ENCODE assay signal across 8 mouse cellular contexts in genomic region chr3:88027434-88028186, GRCm38 (mm10). TPM values are rescaled to one million over a fixed set of nuclear protein-coding genes. Genes with fewer than 3 reads are reported as not detected.
A peak's percentile ranks its signal among the peaks of the same experiment; 100 is the strongest.
DNase-seq lines count a peak whose midpoint lies in the region; ATAC-seq lines count a peak whose summit lies in the region.
"Had no signal": no experiment of that assay in that cellular context is flagged by ENCODE, and none has a peak within 500 bp of the region (broad histone marks: within the 10 kb centered on the region; RNA-seq: fewer than 3 reads in every experiment).

Hapln2 (minus strand) TSS chr3:88027583.

- no peaks in the 10 kb centered on the region for H3K36me3 ChIP-seq in kidney, embryonic 14.5 days (ENCODE audit: control insufficient read depth, insufficient read depth, low read length)
- H3K36me3 ChIP-seq: limb, embryonic 13.5 days had no signal

- peaks cover 43% of the 10 kb centered on the region for H3K27me3 ChIP-seq in kidney, embryonic 14.5 days (ENCODE audit: control insufficient read depth, insufficient read depth, low read length)

- no peak within 1 kb of the TSS for H3K4me2 ChIP-seq in kidney, embryonic 14.5 days (replicated peaks; ENCODE audit: low read depth, low read length)
- H3K4me2 ChIP-seq: limb, embryonic 13.5 days had no signal

- peaks cover 6% of the 10 kb centered on the region for H3K9me3 ChIP-seq in kidney, embryonic 14.5 days (ENCODE audit: control insufficient read depth, low read length)

- no peak within 1 kb of the TSS for H3K4me3 ChIP-seq in kidney, embryonic 14.5 days (ENCODE audit: low read length)
- H3K4me3 ChIP-seq: limb, embryonic 13.5 days had no signal

- WGBS in kidney, embryonic 14.5 days, result 58% methylated on average over 5 of the region's 5 CpGs

- no peak for ATAC-seq in kidney, embryonic 14.5 days (ENCODE audit: low FRiP score, low TSS enrichment)
- ATAC-seq in erythroid progenitor cell, adult 5-6 weeks (replicated peaks; ENCODE audit: low FRiP score, poor library complexity, severe bottlenecking), result no peak

- H3K9ac ChIP-seq in kidney, embryonic 14.5 days (ENCODE audit: low read depth, low read length), result no peak within 1 kb of the TSS
- H3K9ac ChIP-seq: limb, embryonic 13.5 days had no signal

- peak; percentile 30 for DNase-seq in kidney, postnatal 10 days
- DNase-seq in 416B (ENCODE audit: low read depth), result peak; percentile 44
- peak; percentile 8 for DNase-seq in CD4-positive helper T cell, adult 2 months (ENCODE audit: low read depth, low spot score)
- peak in 1 of 2 experiments; percentile 20 for DNase-seq in layer of hippocampus, postnatal 36 days
- DNase-seq in adrenal gland, postnatal 36 days, result no peak

- H3K4me1 ChIP-seq in kidney, embryonic 14.5 days (ENCODE audit: control insufficient read depth, insufficient read depth, low read length), result peaks cover 13% of the 10 kb centered on the region

- no peak within 1 kb of the TSS for H3K27ac ChIP-seq in kidney, embryonic 14.5 days (ENCODE audit: low read depth, low read length)
- H3K27ac ChIP-seq: limb, embryonic 13.5 days had no signal

RNA-seq across cellular contexts. Expression of gene Hapln2, which starts in this region (rescaled TPM):
- polyA plus RNA-seq in kidney, embryonic 14.5 days (2014; fragmentation: Nextera tagmentation; extraction: Ambion mirVana), result not detected in 2 replicates
- 10 to 100 TPM; 14.9 to 18.0 TPM for total RNA-seq in layer of hippocampus, postnatal 36 days (2021)
- total RNA-seq in erythroid progenitor cell, adult 5-6 weeks (2015; ENCODE audit: low replicate concordance), result not detected in 2 replicates
- not detected in 2 replicates for total RNA-seq in erythroid progenitor cell, adult 5-6 weeks (2017; ENCODE audit: low replicate concordance)
- total RNA-seq in adrenal gland, postnatal 36 days (2021), result not detected

Comparison
In these comparisons a context has a peak if more than half of its experiments do, and no peak if none do; other contexts are left out.
1. RNA of gene Hapln2 (total RNA-seq): 14.9 to 18.0 TPM in layer of hippocampus, postnatal 36 days; not detected in erythroid progenitor cell, adult 5-6 weeks and not detected in adrenal gland, postnatal 36 days; every median in the first group is over 10 times any median in the second.
2. DNase-seq: peak in kidney, postnatal 10 days (single experiment), 416B (single experiment) and CD4-positive helper T cell, adult 2 months (single experiment); none in adrenal gland, postnatal 36 days (0 of 2).